Mouse (Mus musculus) heart, adult 2 months (tissue): ENCODE data around the gene Isl1. TPM values are rescaled to one million over a fixed set of nuclear protein-coding genes. Genes with fewer than 3 reads are reported as not detected.
A peak's percentile ranks its signal among the peaks of the same experiment; 100 is the strongest.

Experiments
- DNase-seq, 2 experiments: peaks; one replicate each; pipeline ENCODE4 v3.0.0; 2021
- H3K27ac ChIP-seq: fragments of 200-600 bp; 2 replicates; pipeline ENCODE4 v1.8.1; 2022
- H3K27me3 ChIP-seq: fragments of 200-500 bp; 2 replicates; pipeline ENCODE4 v1.6.1; 2012; ENCODE audit warnings: mild to moderate bottlenecking, low read length, inconsistent platforms, mixed read lengths; ENCODE audit not compliant: control insufficient read depth, insufficient read depth
- H3K36me3 ChIP-seq: fragments of 200-500 bp; 2 replicates; pipeline ENCODE4 v1.6.1; 2012; ENCODE audit warnings: low read length, inconsistent platforms; ENCODE audit not compliant: control insufficient read depth, insufficient read depth
- H3K4me1 ChIP-seq: fragments of 200-500 bp; 2 replicates; pipeline ENCODE4 v1.6.1; 2011; ENCODE audit warnings: low read length; ENCODE audit not compliant: control insufficient read depth, insufficient read depth
- H3K4me3 ChIP-seq: fragments of 200-600 bp; 2 replicates; pipeline ENCODE4 v1.8.1; 2022
- H3K79me2 ChIP-seq: fragments of 200-500 bp; replicated peaks from 2 replicates; pipeline ENCODE4 v1.6.1; 2012; ENCODE audit warnings: mild to moderate bottlenecking, inconsistent platforms, low read length, moderate library complexity, mixed read lengths; ENCODE audit not compliant: control insufficient read depth, insufficient read depth
- H3K9ac ChIP-seq: fragments of 200-500 bp; 2 replicates; pipeline ENCODE4 v1.6.1; 2012; ENCODE audit warnings: low read depth, mild to moderate bottlenecking, control low read depth, inconsistent platforms, low read length, mixed read lengths
- CTCF ChIP-seq: fragments of 200-600 bp; IDR thresholded peaks from 2 replicates; pipeline ENCODE4 v1.8.1; 2022; ENCODE audit warnings: antibody characterized with exemption, mild to moderate bottlenecking, moderate library complexity
- EP300 ChIP-seq: fragments of 200-500 bp; IDR thresholded peaks from 2 replicates; pipeline ENCODE4 v1.6.1; 2011; ENCODE audit warnings: low read depth, low read length, control low read depth; ENCODE audit not compliant: insufficient read depth
- POLR2A ChIP-seq: fragments of 200-500 bp; IDR thresholded peaks from 2 replicates; pipeline ENCODE4 v1.6.1; 2011; ENCODE audit warnings: mild to moderate bottlenecking, low read depth, low read length, control low read depth; ENCODE audit not compliant: insufficient read depth
- WGBS: fragments of 180-500 bp; shearing (Covaris S2); methylation state at CpG from one replicate; pipeline ENCODE4 v1.1.7; 2018; 5-methylcytosine and 5-hydroxymethylcytosine counted together
- intact Hi-C: fragments of 180-260 bp; cut with DNase I; formaldehyde crosslinking; loops from one replicate; pipeline ENCODE4 v1.15.1; 2025
- long read RNA-seq: library from polyadenylated mRNA; stranded (forward); transcript quantifications from one replicate; pipeline ENCODE4 v2.0.0, GENCODE M21; 2021
- polyA plus RNA-seq: library from polyadenylated mRNA; depleted of rRNA; stranded (reverse); fragments of >200 nt; gene quantifications from 2 replicates; pipeline ENCODE4 v1.2.3, GENCODE M21; 2012; rRNA removed
- total RNA-seq, 2 experiments: library from RNA; stranded (reverse); gene quantifications; 2 replicates each; pipeline ENCODE4 v1.2.3; 2021

Isl1 gene
- not detected for total RNA-seq
- polyA plus RNA-seq = 0.20 and 0.32 TPM in 2 replicates
- long read RNA-seq = 0 reads

DNA sequence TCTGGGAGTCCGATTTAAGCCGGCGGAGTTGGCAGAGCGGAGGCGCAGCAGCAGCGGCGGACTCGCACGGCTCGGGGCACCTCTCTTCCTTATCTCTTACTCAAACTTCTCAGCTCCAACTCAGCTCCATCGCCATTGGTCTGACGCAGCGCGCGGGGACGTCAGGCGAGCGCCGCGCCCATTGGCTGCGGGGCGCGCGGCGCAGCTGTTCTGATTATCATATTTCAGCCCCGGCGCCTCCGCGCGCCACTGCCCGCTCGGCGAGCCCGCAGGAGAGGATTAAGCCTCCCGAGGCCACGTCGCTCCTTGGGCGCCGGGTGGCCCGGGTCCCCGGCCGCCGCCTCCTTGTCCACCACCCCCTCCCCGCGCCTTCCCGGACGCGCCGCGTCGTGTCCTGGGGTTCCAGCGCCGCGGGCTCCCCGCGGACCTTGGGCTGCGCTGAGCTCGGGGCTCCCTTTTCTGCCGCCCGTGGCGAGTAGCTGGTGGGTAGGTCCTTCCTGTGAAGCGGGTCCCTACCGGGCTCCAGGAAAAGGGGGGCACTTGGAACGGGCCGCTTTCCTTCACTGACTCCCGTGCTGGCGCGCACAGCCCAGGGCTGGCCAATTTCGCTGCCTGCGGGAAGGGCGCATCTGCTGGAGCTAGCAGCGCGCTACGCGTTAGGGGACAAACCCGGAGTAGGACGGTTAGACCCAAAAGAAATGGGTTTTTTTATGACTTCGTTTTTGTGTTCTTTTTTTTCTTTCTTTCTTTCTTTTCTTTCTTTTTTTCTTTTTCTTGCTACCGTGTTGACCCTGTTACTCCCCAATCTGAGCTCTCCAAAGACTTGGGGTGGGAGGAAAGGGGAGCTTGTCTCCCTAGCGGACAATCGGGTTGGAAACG, at the start of gene Isl1:
Gene Isl1 (minus strand): TSS at position 106 of the 879 bp plus-strand sequence.
- H3K27ac ChIP-seq = no peak within 1 kb of the TSS

DNA sequence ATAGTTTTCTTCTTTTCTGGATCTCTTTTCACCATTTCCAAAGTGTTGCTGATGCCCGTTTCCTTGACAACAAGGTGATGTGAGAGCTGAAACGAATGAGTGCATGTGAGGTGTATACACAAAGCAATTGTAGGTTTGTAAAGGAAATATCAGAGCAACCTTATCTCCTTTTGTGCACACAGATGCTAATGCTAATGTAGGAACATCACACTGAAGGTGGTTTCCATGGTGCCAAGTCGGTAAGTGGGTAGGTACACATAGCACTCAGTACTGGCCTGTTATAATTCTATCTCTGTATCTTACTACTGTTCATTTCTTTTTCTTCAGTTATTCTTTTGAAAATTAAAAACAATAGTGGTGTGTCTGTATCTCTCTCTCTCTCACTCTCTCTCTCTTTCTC, 26.3 kb upstream of the Isl1 start:
- WGBS = 67% methylated on average over 3 of the region's 3 CpGs
- Histone ChIP-seq H3K36me3 (no peaks in the 10 kb centered on the region), H3K27me3 (no peaks in the 10 kb centered on the region), H3K4me3 (no peak overlapping the region), H3K9ac (no peak overlapping the region), H3K4me1 (no peaks in the 10 kb centered on the region), H3K79me2 (no peaks in the 10 kb centered on the region), H3K27ac (no peak overlapping the region)
- intact Hi-C loops = no loop called here
- DNase-seq = no peak
- no peak for TF ChIP-seq CTCF
- TF ChIP-seq POLR2A = no peak
- no peak for TF ChIP-seq EP300

More for the DNA sequence above, at the start of gene Isl1:
- WGBS = 1% methylated on average over 82 of the region's 82 CpGs
- DNase-seq = peak; percentile 43 to 52
- TF ChIP-seq CTCF = no peak
- TF ChIP-seq POLR2A = no peak
- TF ChIP-seq EP300 = no peak
- intact Hi-C loops = no loop called here
- Histone ChIP-seq H3K36me3 (no peaks in the 10 kb centered on the region), H3K27me3 (peaks cover 24% of the 10 kb centered on the region), H3K4me1 (no peaks in the 10 kb centered on the region), H3K9ac (no peak within 1 kb of the TSS), H3K4me3 (peak within 1 kb of the TSS; percentile 41), H3K79me2 (no peaks in the 10 kb centered on the region)

DNA sequence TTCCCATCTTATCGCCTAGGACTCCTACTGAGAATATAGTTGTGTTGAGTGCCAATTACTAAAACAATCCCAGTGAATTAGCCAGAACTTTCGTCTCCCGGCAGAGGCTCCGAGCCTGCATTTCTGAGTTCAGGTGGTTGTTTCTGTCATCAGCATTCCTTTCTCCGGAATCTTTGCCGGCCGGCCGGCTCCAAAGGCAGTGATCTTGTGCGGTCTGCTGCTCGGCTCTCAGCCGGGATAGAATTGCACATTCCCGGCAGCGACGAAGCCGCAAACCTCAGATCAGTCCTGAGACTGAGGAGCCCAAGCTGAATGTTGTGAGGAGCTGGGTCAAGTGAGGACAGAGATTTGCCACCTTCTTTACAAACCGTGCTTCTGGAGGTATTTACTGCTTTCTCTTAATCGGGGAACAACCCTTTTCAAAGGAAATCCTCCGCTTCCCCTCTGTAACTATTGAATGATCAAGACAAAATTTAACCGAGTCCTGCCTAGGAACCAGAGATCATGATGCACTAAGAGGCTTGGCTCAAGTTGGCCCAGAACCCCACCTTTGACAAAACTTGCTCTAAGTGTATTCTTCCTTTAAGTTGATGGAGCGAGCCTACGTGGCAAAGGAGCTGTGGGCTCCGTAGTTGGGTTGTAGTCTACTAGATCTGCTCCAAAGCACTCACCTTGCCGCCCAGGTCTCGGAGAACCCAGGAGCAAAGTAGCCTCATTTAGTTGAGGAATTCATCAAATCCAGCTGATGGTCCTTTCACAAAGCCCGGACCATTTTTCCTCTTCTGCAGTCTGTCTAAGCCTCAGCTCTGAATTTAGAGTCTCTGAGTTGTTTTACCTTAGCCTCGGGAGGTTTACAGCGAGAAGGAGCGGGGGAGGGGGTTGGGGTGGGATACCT, 4.4 kb upstream of the Isl1 start:
- no peak overlapping the region for H3K4me3 ChIP-seq
- no peak for TF ChIP-seq EP300
- no peak for TF ChIP-seq POLR2A
- no peak for TF ChIP-seq CTCF

DNA sequence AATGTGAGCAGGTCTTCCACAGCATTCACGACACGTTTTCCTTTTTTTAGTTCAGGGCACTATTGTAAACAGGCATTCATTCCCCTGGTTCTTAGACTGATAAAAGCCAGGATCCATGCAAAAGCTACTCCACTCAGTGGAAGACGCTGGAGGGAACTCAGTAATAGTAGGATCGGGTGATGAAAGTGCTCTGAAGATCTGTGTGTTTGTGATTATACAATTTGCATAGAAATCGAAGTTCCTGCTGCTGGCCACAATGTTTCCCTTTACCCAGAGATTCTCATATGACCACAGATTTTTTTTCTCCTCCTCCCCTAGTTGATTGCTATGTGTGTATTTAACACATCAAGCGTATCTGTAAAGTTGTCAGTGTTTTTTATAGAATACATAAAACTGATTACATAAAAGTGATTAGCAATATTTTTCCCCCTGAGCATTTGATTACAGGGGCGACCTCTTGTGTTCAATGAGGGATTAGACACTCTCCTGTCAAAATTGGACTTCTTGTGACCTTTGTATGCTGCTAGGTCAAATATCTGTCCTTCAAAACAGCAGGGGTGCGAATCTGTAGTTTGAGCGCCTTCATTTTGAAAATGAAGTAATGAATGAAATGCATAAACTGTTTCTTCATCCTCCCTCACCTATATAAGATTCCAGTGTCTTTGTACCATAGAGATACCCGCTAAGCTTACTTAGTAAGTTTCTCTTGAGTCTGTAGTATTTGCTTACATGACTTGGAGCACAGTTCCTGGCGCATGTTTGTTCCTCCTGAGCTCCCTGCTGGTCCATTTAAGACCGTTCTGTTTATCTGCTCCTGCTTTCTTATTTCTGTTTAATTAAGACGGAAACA, 2.6 kb upstream of the Isl1 start:
- WGBS = 22% methylated on average over 13 of the region's 13 CpGs
- intact Hi-C loops = no loop called here
- no peaks in the 10 kb centered on the region for H3K79me2 ChIP-seq
- no peaks in the 10 kb centered on the region for H3K36me3 ChIP-seq
- H3K4me3 ChIP-seq = no peak overlapping the region
- H3K27ac ChIP-seq = no peak overlapping the region
- TF ChIP-seq EP300 = no peak
- TF ChIP-seq CTCF = peak; percentile 32
- H3K9ac ChIP-seq = no peak overlapping the region
- DNase-seq = no peak
- H3K4me1 ChIP-seq = no peaks in the 10 kb centered on the region
- peaks cover 16% of the 10 kb centered on the region for H3K27me3 ChIP-seq

More for the DNA sequence above, 4.4 kb upstream of the Isl1 start:
- Histone ChIP-seq H3K36me3 (no peaks in the 10 kb centered on the region), H3K79me2 (no peaks in the 10 kb centered on the region), H3K27ac (no peak overlapping the region), H3K9ac (no peak overlapping the region), H3K4me1 (no peaks in the 10 kb centered on the region), H3K27me3 (peaks cover 16% of the 10 kb centered on the region)
- no peak for DNase-seq
- intact Hi-C loops = no loop called here
- WGBS = 5% methylated on average over 28 of the region's 28 CpGs

DNA sequence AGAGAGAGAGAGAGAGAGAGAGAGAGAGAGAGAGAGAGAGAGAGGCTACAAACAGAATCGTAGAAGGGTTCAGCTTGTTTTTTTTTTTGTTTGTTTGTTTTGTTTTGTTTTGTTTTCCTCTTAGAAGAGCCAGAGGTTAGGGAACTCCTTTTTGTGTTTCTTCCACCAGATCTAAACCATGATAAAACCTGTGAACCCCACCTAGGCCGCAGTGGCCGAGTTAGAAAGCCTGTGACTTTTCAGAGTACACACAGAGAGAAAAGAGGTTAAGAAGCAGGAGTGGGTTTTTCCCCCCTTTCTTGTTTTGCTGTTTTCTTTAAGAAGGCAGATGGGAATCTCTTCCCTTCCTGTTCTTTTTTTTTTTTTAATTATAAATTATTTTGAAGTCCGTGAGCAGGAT, 1.5 kb upstream of the Isl1 start:
- Histone ChIP-seq H3K27ac (no peak overlapping the region), H3K27me3 (peaks cover 20% of the 10 kb centered on the region), H3K4me1 (no peaks in the 10 kb centered on the region), H3K9ac (no peak overlapping the region), H3K36me3 (no peaks in the 10 kb centered on the region), H3K79me2 (no peaks in the 10 kb centered on the region), H3K4me3 (no peak overlapping the region)
- intact Hi-C loops = no loop called here
- 31% methylated on average over 4 of the region's 4 CpGs for WGBS
- no peak for DNase-seq
- TF ChIP-seq POLR2A = no peak
- no peak for TF ChIP-seq EP300
- TF ChIP-seq CTCF = no peak
